In the genomic region with DNA sequence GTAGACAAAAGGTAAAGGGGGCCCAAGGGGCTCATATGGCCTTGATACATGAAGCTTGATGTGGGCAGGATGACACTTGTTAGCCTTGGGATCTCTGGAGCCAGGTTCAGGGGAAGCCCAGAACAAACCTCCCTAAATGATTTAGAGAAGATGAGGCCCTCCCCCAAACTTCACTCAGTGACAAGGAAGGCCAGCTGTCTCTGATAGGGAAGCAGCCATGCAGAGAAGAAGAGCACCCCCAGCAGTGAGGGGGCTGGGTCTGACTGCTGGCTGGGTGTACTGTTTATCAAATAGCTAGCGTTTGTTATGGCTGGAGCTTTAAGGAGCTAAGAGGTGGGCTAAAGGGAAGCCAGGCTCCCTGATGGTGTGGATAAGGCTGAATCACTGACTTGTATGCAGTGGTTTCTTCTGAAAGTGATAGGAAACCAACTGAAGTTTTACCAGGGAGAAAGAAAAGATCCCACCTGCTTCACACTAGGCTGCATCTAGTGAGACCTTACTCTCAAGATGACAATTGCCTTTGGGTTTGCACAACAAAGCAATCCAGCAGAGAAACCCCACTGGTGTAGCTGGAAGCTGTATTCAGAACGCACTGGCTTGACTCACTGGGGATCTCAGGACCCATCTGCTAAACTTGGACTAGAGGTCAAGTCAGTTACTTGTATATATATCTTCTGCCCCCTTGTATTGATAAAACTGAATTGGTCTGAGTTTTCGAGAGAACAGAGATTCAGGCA, we compare ENCODE assay signal across 21 mouse cellular contexts.
DNase-seq lines count a peak whose midpoint lies in the region; ATAC-seq and TF ChIP-seq lines count a peak whose summit lies in the region.
"Had no signal": no experiment of that assay in that cellular context is flagged by ENCODE, and none has a peak within 500 bp of the region (broad histone marks: within the 10 kb centered on the region; RNA-seq: fewer than 3 reads in every experiment).

No protein-coding gene starts in this region.

- no peak overlapping the region for H3ac ChIP-seq in C2C12 (ENCODE audit: control insufficient read depth, insufficient read length, low read depth)

- H3K79me2 ChIP-seq in C2C12 (ENCODE audit: control insufficient read depth, insufficient read depth): no peaks in the 10 kb centered on the region

- H3K27me3 ChIP-seq in kidney, postnatal 0 days (ENCODE audit: insufficient read depth, low read length): no peaks in the 10 kb centered on the region
- H3K27me3 ChIP-seq in C2C12 (ENCODE audit: control insufficient read depth, insufficient read depth, insufficient read length): no peaks in the 10 kb centered on the region
- H3K27me3 ChIP-seq: embryonic facial prominence, embryonic 13.5 days had no signal

- H3K36me3 ChIP-seq in kidney, postnatal 0 days (ENCODE audit: insufficient read depth, low read length): no peaks in the 10 kb centered on the region
- no peaks in the 10 kb centered on the region for H3K36me3 ChIP-seq in C2C12 (ENCODE audit: control insufficient read depth, insufficient read depth)
- H3K36me3 ChIP-seq: embryonic facial prominence, embryonic 13.5 days; heart, embryonic 10.5 days; midbrain, embryonic 12.5 days had no signal

- H3K79me3 ChIP-seq in C2C12 (ENCODE audit: low read depth): no peaks in the 10 kb centered on the region

- H3K4me1 ChIP-seq in kidney, postnatal 0 days (replicated peaks; ENCODE audit: insufficient read depth, low read length): peaks cover 3% of the 10 kb centered on the region; the same call in 1 of the 2 replicates

- no peak overlapping the region for H3K4me3 ChIP-seq in kidney, postnatal 0 days (replicated peaks; ENCODE audit: low read depth, low read length)
- H3K4me3 ChIP-seq in C2C12 (ENCODE audit: insufficient read depth, poor library complexity, severe bottlenecking): no peak overlapping the region
- H3K4me3 ChIP-seq: embryonic facial prominence, embryonic 13.5 days; heart, embryonic 10.5 days; midbrain, embryonic 12.5 days had no signal

- TF ChIP-seq CTCF in kidney, postnatal 0 days (IDR thresholded peaks at IDR 0.05; ENCODE audit: low read depth): no peak
- no peak for TF ChIP-seq CTCF in C2C12 (IDR thresholded peaks at IDR 0.05; ENCODE audit: control insufficient read depth, insufficient read depth, insufficient read length)

- H3K27ac ChIP-seq in kidney, postnatal 0 days: no peak overlapping the region
- H3K27ac ChIP-seq: embryonic facial prominence, embryonic 13.5 days; heart, embryonic 10.5 days; macrophage; midbrain, embryonic 12.5 days had no signal

- no peak overlapping the region for H3K9ac ChIP-seq in kidney, postnatal 0 days (ENCODE audit: low read depth, low read length)
- H3K9ac ChIP-seq: embryonic facial prominence, embryonic 13.5 days; forebrain, postnatal 0 days; midbrain, embryonic 12.5 days had no signal

- DNase-seq in embryo, embryonic 10 days (ENCODE audit: low spot score): peak; percentile 10
- no peak for DNase-seq in embryo, embryonic 11 days
- no peak for DNase-seq in kidney, postnatal 0 days (ENCODE audit: low spot score)
- no peak for DNase-seq in kidney, adult 18-20 months
- DNase-seq in ZHBTc4 (ENCODE audit: low read depth, low spot score): peak; percentile 66
- DNase-seq in thymus, postnatal 4 days: no peak
- no peak for DNase-seq in layer of hippocampus, adult 9-10 months (ENCODE audit: low spot score)
- DNase-seq: adrenal gland, adult 8-10 months; cerebellum, adult 8-10 months; forebrain, postnatal 0 days; kidney, postnatal 36 days; lung, adult 18-20 months; right cerebral cortex, adult 18-20 months; thymus, postnatal 14 days had no signal

- peak; percentile 43; the same call in 1 of the 2 replicates for ATAC-seq in kidney, postnatal 0 days (replicated peaks; ENCODE audit: low FRiP score, low read depth)
- ATAC-seq: CD4-positive, CD25-positive, alpha-beta regulatory T cell, adult 4 months; forebrain, postnatal 0 days had no signal

- no peaks in the 10 kb centered on the region for H3K9me3 ChIP-seq in kidney, postnatal 0 days (replicated peaks; ENCODE audit: low read length)
- H3K9me3 ChIP-seq: embryonic facial prominence, embryonic 13.5 days; heart, embryonic 10.5 days; midbrain, embryonic 12.5 days had no signal

- H3K4me2 ChIP-seq in kidney, postnatal 0 days (ENCODE audit: low read length): no peak overlapping the region
- H3K4me2 ChIP-seq: embryonic facial prominence, embryonic 13.5 days; liver, embryonic 11.5 days; midbrain, embryonic 12.5 days had no signal

- WGBS in kidney, postnatal 0 days: 51% methylated on average over 3 of the region's 3 CpGs

TF ChIP-seq in C2C12, 6 proteins besides CTCF, POLR2A, EP300 and RAD21:
- TF ChIP-seq MYOD1 (IDR thresholded peaks at IDR 0.05; ENCODE audit: control insufficient read depth, insufficient read length, low read depth): peak; percentile 58
- no peak for TF ChIP-seq MAX (IDR thresholded peaks at IDR 0.05)

Comparison
In these comparisons a context has a peak if more than half of its experiments do, and no peak if none do; other contexts are left out.
1. DNase-seq: peak in embryo, embryonic 10 days (single experiment) and ZHBTc4 (single experiment); none in embryo, embryonic 11 days (single experiment), kidney, postnatal 0 days (single experiment), kidney, adult 18-20 months (single experiment), thymus, postnatal 4 days (single experiment) and layer of hippocampus, adult 9-10 months (single experiment).